Mouse (Mus musculus): ENCODE results near the gene Galr3. TPM values are rescaled to one million over a fixed set of nuclear protein-coding genes. Genes with fewer than 3 reads are reported as not detected.

The Galr3 gene
- total RNA-seq, 1 experiment from 2014 or later: 1.4 TPM

- ATAC-seq (replicated peaks; ENCODE audit: low read depth, poor library complexity, severe bottlenecking): no peak
Observed at GRCm38 (mm10) chr15:79079567-79079966, 37.9 kb downstream of the Galr3 start.

DNA sequence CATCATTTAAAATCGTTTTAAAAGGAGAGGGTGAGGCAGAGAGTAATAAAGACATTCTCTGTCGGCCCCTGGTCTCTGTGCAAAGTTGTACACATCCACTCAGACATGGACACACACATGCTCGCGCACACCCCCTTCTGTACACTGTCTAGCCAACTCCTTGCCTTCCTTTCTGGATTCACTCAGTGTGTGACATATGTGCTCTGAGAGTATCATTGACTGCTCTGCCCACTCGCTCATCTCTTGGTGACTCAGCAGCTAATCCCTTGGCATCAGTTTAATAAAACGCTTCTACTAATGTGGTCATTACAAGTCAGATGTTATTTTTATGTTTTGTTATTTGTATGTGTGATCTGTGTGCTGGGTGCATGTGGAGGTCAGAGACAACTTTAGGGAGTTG lies 50.6 kb downstream of the Galr3 start:
- no peak for ATAC-seq (replicated peaks; ENCODE audit: low read depth, poor library complexity, severe bottlenecking)

Other genes with a start within 250 kb of the Galr3 start
- not detected in 2 replicates for gene Card10, start 238.8 kb upstream of the Galr3 start, total RNA-seq (2017)
- not detected in 2 replicates for gene Cdc42ep1, start 199.3 kb upstream of the Galr3 start, total RNA-seq (2017)
- not detected in 2 replicates for gene Lgals2, start 186.4 kb upstream of the Galr3 start, total RNA-seq (2017)
- gene Gga1, start 164.7 kb upstream of the Galr3 start, total RNA-seq (2017): 9.3 and 19.5 TPM in 2 replicates
- gene Gm49510, start 142.2 kb upstream of the Galr3 start, total RNA-seq (2017): 2.7 TPM in 1 of 2 replicates, not detected in the other
- gene Sh3bp1, start 142.1 kb upstream of the Galr3 start, total RNA-seq (2017): 17.4 and 33.3 TPM in 2 replicates
- 4.1 and 9.2 TPM in 2 replicates for gene Pdxp, start 128.0 kb upstream of the Galr3 start, total RNA-seq (2017)
- gene Lgals1, start 115.2 kb upstream of the Galr3 start, total RNA-seq (2017): 322 and 335 TPM in 2 replicates
- gene Nol12, start 107.0 kb upstream of the Galr3 start, total RNA-seq (2017): 27.8 and 29.7 TPM in 2 replicates
- gene Triobp, start 94.2 kb upstream of the Galr3 start, total RNA-seq (2017): 25.0 and 35.6 TPM in 2 replicates
- 53.4 and 60.7 TPM in 2 replicates for gene H1f0, start 13.4 kb upstream of the Galr3 start, total RNA-seq (2017)
- gene Ankrd54, start 21.0 kb downstream of the Galr3 start, total RNA-seq (2017): 12.0 and 18.3 TPM in 2 replicates
- gene Eif3l, start 33.3 kb downstream of the Galr3 start, total RNA-seq (2017): 227 and 237 TPM in 2 replicates
- gene Micall1, start 67.0 kb downstream of the Galr3 start, total RNA-seq (2017): 2.3 and 2.5 TPM in 2 replicates
- gene Polr2f, start 99.1 kb downstream of the Galr3 start, total RNA-seq (2017): 72.3 and 128 TPM in 2 replicates
- gene 1700088E04Rik, start 99.4 kb downstream of the Galr3 start, total RNA-seq (2017): 0.14 TPM in 1 of 2 replicates, not detected in the other
- not detected in 2 replicates for gene Sox10, start 123.4 kb downstream of the Galr3 start, total RNA-seq (2017)
- gene Pick1, start 187.3 kb downstream of the Galr3 start, total RNA-seq (2017): 11.3 and 13.0 TPM in 2 replicates
- not detected in 2 replicates for gene Gm49486, start 187.5 kb downstream of the Galr3 start, total RNA-seq (2017)
- not detected in 2 replicates for gene Slc16a8, start 212.9 kb downstream of the Galr3 start, total RNA-seq (2017)
- not detected in 2 replicates for gene Baiap2l2, start 243.7 kb downstream of the Galr3 start, total RNA-seq (2017)